Mouse (Mus musculus): ENCODE measurements around the gene Shroom1. TPM values are rescaled to one million over a fixed set of nuclear protein-coding genes. Genes with fewer than 3 reads are reported as not detected.

Gene Shroom1
- polyA plus RNA-seq, 1 experiment from 2014 or later, result 3.2 TPM

DNA sequence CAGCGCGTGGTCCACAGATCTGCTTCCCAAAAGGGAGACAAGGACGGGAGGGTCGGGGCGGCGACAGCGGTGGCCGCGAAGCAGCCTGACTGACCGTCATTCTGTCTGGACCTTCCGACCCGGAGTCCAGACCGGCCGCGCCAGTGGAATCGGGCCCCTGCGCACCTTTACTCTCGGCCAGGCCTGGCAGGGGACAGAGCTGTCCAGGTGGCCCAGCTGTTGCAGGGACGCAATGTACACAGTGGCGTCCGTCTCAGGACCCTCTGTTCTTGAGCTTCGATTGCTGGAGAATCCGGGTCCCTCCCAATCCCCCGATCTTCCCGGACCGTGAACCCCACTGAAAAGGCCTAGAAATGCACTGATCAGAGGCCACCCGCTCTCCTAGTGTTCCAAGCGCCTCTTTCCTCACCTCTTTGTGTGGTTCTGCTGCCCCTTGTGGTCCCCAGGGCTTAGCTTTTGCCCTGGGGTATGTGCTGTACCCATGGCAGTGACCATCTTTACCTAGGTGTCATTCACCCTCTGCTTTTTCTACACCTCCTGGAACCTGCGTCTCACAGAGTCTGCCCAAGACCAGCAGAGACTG is 458 bp downstream of the Shroom1 start:
- H3K9me3 ChIP-seq (ENCODE audit: control insufficient read depth, low read length), result no peaks in the 10 kb centered on the region
- no peak overlapping the region for H3K27ac ChIP-seq (ENCODE audit: low read depth, low read length)
- no peak for ATAC-seq
- H3K4me1 ChIP-seq (ENCODE audit: control insufficient read depth, insufficient read depth, low read depth, low read length), result peaks cover 5% of the 10 kb centered on the region
- no peaks in the 10 kb centered on the region for H3K36me3 ChIP-seq (ENCODE audit: control insufficient read depth, insufficient read depth, low read length)
- H3K9ac ChIP-seq (ENCODE audit: low read depth, low read length), result peak overlapping the region; percentile 58
- 6% methylated on average over 28 of the region's 29 CpGs for WGBS
- H3K4me2 ChIP-seq (ENCODE audit: low read length), result peak overlapping the region; percentile 80
- H3K4me3 ChIP-seq (ENCODE audit: low read length), result peak overlapping the region; percentile 45
- H3K27me3 ChIP-seq (replicated peaks; ENCODE audit: control insufficient read depth, insufficient read depth, low read length), result peaks cover 36% of the 10 kb centered on the region

DNA sequence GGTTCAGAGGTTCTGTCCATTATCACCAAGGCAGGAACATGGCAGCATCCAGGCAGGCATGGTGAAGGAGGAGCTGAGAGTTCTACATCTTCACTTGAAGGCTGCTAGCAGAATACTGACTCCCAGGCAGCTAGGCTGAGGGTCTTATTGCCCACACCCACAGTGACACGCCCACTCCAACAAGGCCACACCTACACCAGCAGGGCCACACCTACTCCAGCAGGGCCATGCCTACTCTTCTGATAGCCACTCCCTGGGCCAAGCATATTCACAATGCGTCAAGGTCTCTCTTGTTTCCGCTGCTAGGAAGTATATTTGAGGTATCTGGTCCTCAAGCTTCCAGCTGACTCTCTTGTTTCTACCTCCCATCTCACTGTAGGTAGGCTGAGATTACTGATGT is 2.0 kb downstream of the Shroom1 start:
- WGBS, result 63% methylated on average over 3 of the region's 3 CpGs
- H3K4me1 ChIP-seq (ENCODE audit: control insufficient read depth, insufficient read depth, low read depth, low read length), result peaks cover 14% of the 10 kb centered on the region
- H3K27me3 ChIP-seq (replicated peaks; ENCODE audit: control insufficient read depth, insufficient read depth, low read length), result peaks cover 50% of the 10 kb centered on the region
- no peak overlapping the region for H3K9ac ChIP-seq (ENCODE audit: low read depth, low read length)
- ATAC-seq, result no peak
- no peaks in the 10 kb centered on the region for H3K9me3 ChIP-seq (ENCODE audit: control insufficient read depth, low read length)
- H3K27ac ChIP-seq (ENCODE audit: low read depth, low read length), result no peak overlapping the region
- H3K4me2 ChIP-seq (ENCODE audit: low read length), result no peak overlapping the region
- no peak overlapping the region for H3K4me3 ChIP-seq (ENCODE audit: low read length)
- no peaks in the 10 kb centered on the region for H3K36me3 ChIP-seq (ENCODE audit: control insufficient read depth, insufficient read depth, low read length)

DNA sequence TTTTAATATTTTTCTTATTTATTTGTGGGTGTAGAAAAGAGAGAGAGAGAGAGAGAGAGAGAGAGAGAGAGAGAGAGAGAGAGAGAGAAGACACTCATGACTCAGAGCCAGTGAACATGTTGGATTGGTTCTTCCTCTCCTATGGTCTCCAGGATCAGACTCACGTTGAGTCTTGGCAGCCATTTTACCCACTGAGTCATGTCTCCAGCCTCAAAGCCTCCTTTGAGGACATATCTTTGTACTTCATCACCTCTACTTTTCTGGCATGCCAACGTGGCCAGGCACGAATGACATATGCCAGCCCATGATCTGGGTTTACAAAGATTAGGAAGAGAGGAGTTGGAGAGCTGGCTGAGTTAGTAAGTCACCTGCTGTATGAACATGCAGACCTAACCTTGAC is 3.2 kb downstream of the Shroom1 start:
- Histone ChIP-seq H3K4me1 (ENCODE audit: control insufficient read depth, insufficient read depth, low read depth, low read length) (peaks cover 14% of the 10 kb centered on the region), H3K9me3 (ENCODE audit: control insufficient read depth, low read length) (no peaks in the 10 kb centered on the region), H3K4me2 (ENCODE audit: low read length) (no peak overlapping the region), H3K27ac (ENCODE audit: low read depth, low read length) (no peak overlapping the region), H3K36me3 (ENCODE audit: control insufficient read depth, insufficient read depth, low read length) (no peaks in the 10 kb centered on the region), H3K27me3 (replicated peaks; ENCODE audit: control insufficient read depth, insufficient read depth, low read length) (peaks cover 59% of the 10 kb centered on the region), H3K4me3 (ENCODE audit: low read length) (no peak overlapping the region), H3K9ac (ENCODE audit: low read depth, low read length) (no peak overlapping the region)
- whole genome bisulfite sequencing, result 87% methylated on average over 3 of the region's 3 CpGs
- no peak for ATAC-seq

DNA sequence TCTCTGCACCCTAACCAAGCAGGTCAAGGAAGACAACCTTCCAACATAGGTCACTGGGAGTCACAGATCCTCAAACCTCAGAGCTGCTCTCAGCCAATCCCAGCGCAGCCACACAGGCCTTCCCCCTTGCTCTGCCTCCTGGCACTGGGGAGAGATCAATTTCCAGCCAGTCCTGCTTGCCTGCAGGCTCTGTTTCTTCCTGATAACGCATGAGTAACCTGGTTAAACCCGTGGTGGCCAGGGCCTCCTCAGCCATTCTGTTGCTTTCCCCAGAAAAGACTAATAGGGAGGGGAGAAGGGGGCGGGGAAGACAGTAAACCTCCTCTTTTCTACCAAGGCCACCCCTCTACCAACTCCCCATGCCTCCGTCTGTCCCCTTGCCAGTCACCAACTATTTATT is 4.7 kb downstream of the Shroom1 start:
- Histone ChIP-seq H3K4me1 (ENCODE audit: control insufficient read depth, insufficient read depth, low read depth, low read length) (peaks cover 21% of the 10 kb centered on the region), H3K36me3 (ENCODE audit: control insufficient read depth, insufficient read depth, low read length) (no peaks in the 10 kb centered on the region), H3K9ac (ENCODE audit: low read depth, low read length) (no peak overlapping the region), H3K4me3 (ENCODE audit: low read length) (no peak overlapping the region), H3K9me3 (ENCODE audit: control insufficient read depth, low read length) (no peaks in the 10 kb centered on the region), H3K4me2 (ENCODE audit: low read length) (no peak overlapping the region), H3K27me3 (replicated peaks; ENCODE audit: control insufficient read depth, insufficient read depth, low read length) (peaks cover 62% of the 10 kb centered on the region), H3K27ac (ENCODE audit: low read depth, low read length) (no peak overlapping the region)
- ATAC-seq, result no peak
- 18% methylated on average over 5 of the region's 5 CpGs for WGBS

DNA sequence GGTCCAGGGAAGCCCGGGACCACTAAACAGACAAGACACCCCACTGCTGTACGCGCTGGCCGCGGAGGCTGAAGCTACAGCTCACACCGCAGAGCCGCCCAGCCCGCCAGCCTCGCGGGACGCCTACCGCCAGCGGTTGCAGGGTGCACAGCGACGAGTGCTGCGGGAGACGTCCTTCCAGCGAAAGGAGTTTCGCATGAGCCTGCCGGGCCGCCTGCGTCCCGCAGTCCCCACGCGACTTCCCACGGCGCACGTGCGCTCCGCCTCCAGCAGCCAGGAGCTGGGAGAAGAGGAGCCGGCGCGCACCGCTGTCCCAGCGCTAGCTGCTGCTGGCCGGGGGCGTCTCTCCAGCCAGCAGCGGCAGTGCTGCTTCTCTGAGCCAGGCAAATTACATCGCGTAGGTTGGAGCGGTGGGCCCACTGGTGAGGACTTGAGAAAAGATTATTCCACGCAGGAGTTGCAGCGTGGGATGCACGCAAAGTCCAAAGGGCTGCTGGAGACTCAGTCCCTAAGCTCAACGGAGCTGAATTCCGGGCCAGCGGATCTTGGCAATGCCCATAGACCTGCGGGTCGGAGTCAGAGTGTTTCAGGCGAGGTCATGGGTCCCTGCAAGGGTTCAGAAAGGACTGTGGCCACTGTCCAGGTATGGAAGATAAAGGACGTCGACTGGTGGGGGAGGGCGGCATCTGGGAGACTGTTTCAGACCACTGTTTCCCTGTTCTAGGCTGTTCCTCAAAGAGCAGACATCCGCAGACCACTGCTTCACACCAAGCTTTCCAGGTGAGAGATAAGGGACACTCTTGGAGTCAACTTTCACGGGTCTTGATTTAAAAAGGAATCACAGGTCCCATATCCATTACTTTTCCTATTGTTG is 6.8 kb downstream of the Shroom1 start:
- Histone ChIP-seq H3K4me2 (ENCODE audit: low read length) (peak overlapping the region; percentile 93), H3K9me3 (ENCODE audit: control insufficient read depth, low read length) (no peaks in the 10 kb centered on the region), H3K9ac (ENCODE audit: low read depth, low read length) (peak overlapping the region; percentile 54), H3K27ac (ENCODE audit: low read depth, low read length) (no peak overlapping the region), H3K4me1 (ENCODE audit: control insufficient read depth, insufficient read depth, low read depth, low read length) (peaks cover 17% of the 10 kb centered on the region), H3K4me3 (ENCODE audit: low read length) (peak overlapping the region; percentile 46), H3K36me3 (ENCODE audit: control insufficient read depth, insufficient read depth, low read length) (no peaks in the 10 kb centered on the region), H3K27me3 (replicated peaks; ENCODE audit: control insufficient read depth, insufficient read depth, low read length) (peaks cover 62% of the 10 kb centered on the region)
- WGBS, result 8% methylated on average over 55 of the region's 55 CpGs
- ATAC-seq, result no peak

DNA sequence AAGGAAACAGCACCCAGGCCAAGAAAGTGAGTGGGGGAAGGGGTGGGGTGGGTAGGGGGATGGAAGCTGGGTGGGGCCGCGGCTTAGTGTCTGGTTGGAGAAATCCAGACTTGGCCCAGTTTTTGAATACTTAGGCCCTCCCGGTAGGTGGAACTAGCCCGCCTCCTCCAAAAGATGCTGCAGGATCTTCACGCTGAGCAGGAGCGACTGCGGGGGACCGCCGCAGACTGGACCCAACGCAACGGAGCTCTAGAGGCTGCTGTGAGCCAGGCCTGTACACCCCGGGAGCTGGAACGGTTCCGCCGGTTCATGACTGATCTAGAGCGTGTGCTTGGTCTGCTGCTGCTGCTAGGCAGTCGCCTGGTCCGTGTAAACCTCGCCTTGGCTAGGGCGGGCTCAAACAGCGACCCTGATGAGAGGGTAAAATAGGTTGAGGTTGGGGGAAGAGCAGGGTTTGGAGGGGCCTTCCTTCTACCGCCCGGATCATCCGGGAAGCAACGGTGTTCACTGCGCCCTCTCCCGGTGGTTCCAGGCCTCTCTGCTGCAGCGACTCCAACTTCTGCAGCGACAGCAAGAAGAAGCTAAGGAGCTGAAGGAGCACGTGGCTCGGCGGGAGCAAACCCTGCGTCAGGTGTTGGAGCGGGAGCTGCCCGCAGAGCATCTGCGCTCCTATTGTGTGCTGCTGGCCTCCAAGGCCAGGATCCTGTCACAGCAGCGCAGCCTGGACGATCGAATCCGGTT is 9.4 kb downstream of the Shroom1 start:
- Histone ChIP-seq H3K27ac (ENCODE audit: low read depth, low read length) (no peak overlapping the region), H3K9ac (ENCODE audit: low read depth, low read length) (peak overlapping the region; percentile 69), H3K4me1 (ENCODE audit: control insufficient read depth, insufficient read depth, low read depth, low read length) (peaks cover 31% of the 10 kb centered on the region), H3K36me3 (ENCODE audit: control insufficient read depth, insufficient read depth, low read length) (no peaks in the 10 kb centered on the region), H3K27me3 (replicated peaks; ENCODE audit: control insufficient read depth, insufficient read depth, low read length) (peaks cover 55% of the 10 kb centered on the region), H3K4me3 (ENCODE audit: low read length) (peak overlapping the region; percentile 41), H3K4me2 (ENCODE audit: low read length) (peak overlapping the region; percentile 64), H3K9me3 (ENCODE audit: control insufficient read depth, low read length) (no peaks in the 10 kb centered on the region)
- ATAC-seq, result peak; percentile 74
- 7% methylated on average over 40 of the region's 40 CpGs for WGBS

DNA sequence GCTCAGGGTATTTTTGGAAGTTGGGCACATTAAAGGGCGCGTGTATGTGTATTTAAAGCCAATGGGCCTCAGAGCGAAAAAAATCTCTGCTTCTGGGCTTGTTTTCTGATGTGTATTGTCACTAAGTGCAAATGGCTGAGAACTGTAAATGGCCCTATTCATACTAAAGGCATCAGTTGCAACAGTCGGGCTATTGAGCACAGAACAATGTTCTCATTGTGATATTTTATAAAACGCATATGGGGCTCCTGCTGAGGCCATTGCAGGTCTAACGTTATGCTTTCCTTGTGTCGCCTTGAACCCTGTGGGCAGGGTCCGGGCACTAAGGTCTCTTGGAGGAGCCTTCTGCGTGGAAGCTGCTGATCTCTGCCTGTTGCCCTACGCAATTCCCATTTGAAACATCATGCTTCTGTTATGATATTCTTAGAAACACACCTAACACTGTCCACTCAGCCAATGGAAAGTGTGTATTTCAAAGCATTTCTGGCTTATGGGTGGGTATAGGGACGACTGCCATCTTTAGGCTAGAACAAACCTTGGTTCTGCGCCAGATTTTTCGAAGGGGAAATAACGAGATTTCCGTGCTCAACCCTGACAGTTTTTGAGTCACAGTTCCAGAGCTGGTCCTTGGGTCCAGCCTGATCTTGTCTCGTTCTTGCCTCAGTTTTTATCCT is 12.4 kb downstream of the Shroom1 start:
- Histone ChIP-seq H3K9ac (ENCODE audit: low read depth, low read length) (no peak overlapping the region; the same call in 1 of the 2 replicates), H3K27me3 (replicated peaks; ENCODE audit: control insufficient read depth, insufficient read depth, low read length) (peaks cover 30% of the 10 kb centered on the region), H3K4me2 (ENCODE audit: low read length) (peak overlapping the region; percentile 59), H3K27ac (ENCODE audit: low read depth, low read length) (no peak overlapping the region; the same call in 1 of the 2 replicates), H3K4me3 (ENCODE audit: low read length) (no peak overlapping the region; the same call in none of the 2 replicates), H3K4me1 (ENCODE audit: control insufficient read depth, insufficient read depth, low read depth, low read length) (peaks cover 22% of the 10 kb centered on the region), H3K36me3 (ENCODE audit: control insufficient read depth, insufficient read depth, low read length) (no peaks in the 10 kb centered on the region), H3K9me3 (ENCODE audit: control insufficient read depth, low read length) (no peaks in the 10 kb centered on the region)
- WGBS, result 25% methylated on average over 16 of the region's 16 CpGs
- 0 out of 2 replicates have a peak, but pooled peaks have one; percentile 3 for ATAC-seq

DNA sequence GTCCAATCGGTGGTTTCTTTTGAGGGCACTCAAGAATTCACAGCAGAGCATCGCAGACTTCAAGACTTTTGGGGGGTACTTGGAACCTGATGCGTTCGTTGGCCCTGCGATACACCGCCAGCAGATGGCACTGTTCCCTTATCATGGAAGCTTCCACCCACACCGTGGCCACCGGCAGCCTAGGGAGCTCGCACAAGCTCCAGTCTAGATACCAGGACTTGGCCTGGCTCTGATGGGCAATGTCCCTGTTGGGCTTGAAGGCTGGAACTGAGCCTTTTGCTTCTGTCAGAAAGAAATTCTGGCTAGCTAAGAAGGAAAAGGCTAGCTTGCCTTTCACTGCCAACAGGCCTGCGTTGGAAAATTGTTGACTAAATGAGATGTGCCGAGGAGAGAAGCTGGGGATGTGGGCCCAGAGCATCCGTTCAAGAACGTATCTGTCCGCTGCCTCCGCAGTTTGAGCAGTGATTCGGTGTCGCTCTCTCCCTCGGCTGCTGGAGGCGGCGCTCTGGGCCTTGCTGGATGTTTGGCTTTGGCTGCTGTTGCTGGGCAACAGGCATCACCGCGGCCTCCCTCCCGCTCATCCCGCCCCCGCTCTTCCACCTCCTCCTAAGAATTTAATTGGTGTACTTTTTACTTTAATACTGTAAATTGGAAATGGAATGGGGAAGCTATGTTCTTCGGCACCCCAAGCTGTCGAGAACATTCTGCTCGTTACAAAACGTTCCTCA is 13.1 kb downstream of the Shroom1 start, which contains the start of gene Gm9837:
TSS of gene Gm9837 (minus strand) at position 512 of the 728 bp plus-strand sequence.
- Histone ChIP-seq H3K4me3 (ENCODE audit: low read length) (peak within 1 kb of the TSS; percentile 17), H3K9ac (ENCODE audit: low read depth, low read length) (peak within 1 kb of the TSS; percentile 6; the same call in 1 of the 2 replicates), H3K36me3 (ENCODE audit: control insufficient read depth, insufficient read depth, low read length) (no peaks in the 10 kb centered on the region), H3K4me2 (ENCODE audit: low read length) (peak within 1 kb of the TSS; percentile 59), H3K9me3 (ENCODE audit: control insufficient read depth, low read length) (no peaks in the 10 kb centered on the region), H3K27me3 (replicated peaks; ENCODE audit: control insufficient read depth, insufficient read depth, low read length) (peaks cover 23% of the 10 kb centered on the region), H3K4me1 (ENCODE audit: control insufficient read depth, insufficient read depth, low read depth, low read length) (peaks cover 22% of the 10 kb centered on the region), H3K27ac (ENCODE audit: low read depth, low read length) (peak within 1 kb of the TSS; percentile 45)
- WGBS, result 2% methylated on average over 29 of the region's 29 CpGs
- peak; percentile 82 for ATAC-seq
